Mouse (Mus musculus) embryo, embryonic 11 days (tissue): ENCODE results near the gene Phactr2.
A peak's percentile ranks its signal among the peaks of the same experiment; 100 is the strongest.

Experiments used
- DNase-seq: peaks from one replicate; pipeline ENCODE4 v3.0.0-alpha.2; 2015

Gene Phactr2

GRCm38 (mm10) chr10:13446791-13447249 is 27.4 kb downstream of the Phactr2 start:
- no peak for DNase-seq

- DNase-seq: no peak
These were observed 30.0 kb downstream of the Phactr2 start for GRCm38 (mm10) chr10:13444257-13444656.

GRCm38 (mm10) chr10:13443647-13444046 is 30.6 kb downstream of the Phactr2 start:
- no peak for DNase-seq

- no peak for DNase-seq
These were observed 33.9 kb downstream of the Phactr2 start for GRCm38 (mm10) chr10:13440292-13440691.

DNA sequence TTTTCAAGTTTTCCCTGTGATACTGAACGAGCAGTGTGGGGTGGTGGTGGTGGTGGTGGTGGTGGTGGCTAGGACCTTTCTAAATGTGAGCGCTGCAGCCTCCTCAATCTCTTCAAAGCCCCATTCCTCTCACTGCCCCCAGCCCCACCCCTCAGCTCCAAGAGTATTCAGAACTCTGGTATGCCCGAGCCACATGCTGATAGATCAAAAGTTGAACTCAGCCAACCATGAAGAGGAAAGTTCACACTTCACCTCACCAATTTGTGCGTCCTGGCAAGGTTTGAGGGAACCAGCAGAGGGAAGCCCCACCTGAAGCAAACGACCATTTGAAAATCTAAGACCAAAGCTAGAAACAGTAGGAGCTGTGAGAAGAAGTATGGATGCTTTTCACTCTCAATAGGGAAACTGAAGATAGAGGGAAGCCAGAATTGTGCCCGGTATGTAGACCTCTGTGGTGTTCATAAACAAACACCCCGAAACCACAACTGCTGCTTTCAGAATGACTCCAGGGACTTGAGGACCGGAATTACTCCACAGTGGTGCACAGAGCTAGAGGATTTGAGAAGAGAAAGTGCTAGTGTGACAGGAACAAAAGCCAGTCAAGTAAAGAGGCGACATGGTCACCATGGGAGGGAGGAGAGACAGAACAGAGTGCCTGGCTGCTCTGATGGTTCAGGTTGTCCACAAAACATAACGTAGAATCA is 35.9 kb downstream of the Phactr2 start:
- no peak for DNase-seq

DNA sequence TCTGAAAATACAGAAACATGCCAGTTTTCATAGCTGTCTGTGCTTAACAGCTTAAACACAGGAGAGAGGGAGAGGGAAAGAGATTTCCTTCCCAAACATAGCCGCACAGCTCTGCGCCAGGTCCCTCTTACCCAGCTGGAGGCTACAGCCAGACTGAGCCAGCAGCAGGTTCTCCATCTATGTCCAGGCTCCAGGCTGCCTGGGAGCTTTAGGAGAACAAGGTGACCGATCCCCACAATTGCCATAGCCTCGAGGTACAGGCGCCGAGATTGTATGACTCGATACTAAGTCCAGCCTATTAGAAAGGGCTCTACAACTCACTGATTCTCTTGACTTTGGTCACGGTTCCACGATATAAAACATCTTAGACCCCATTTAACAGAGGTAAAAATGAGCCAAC is 37.2 kb downstream of the Phactr2 start:
- DNase-seq: no peak

DNA sequence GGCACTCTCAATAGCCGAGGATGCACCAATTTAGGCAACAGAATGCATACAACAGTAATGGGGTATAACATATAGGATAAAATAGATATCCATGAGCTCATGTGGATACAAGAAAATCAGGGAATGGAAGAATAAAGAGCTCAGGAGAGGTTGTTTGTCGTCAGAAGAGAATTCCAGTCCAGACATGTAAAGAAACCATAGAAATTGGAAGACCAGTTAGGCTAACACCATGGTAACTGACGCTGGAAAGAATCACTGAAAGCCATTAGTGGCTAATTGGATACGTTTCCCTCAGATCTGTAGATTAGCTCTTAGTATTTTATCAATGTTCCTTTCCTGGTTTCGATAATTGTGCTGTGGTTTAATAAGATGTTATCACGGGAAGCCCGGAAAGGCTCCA is 41.2 kb downstream of the Phactr2 start:
- no peak for DNase-seq

DNA sequence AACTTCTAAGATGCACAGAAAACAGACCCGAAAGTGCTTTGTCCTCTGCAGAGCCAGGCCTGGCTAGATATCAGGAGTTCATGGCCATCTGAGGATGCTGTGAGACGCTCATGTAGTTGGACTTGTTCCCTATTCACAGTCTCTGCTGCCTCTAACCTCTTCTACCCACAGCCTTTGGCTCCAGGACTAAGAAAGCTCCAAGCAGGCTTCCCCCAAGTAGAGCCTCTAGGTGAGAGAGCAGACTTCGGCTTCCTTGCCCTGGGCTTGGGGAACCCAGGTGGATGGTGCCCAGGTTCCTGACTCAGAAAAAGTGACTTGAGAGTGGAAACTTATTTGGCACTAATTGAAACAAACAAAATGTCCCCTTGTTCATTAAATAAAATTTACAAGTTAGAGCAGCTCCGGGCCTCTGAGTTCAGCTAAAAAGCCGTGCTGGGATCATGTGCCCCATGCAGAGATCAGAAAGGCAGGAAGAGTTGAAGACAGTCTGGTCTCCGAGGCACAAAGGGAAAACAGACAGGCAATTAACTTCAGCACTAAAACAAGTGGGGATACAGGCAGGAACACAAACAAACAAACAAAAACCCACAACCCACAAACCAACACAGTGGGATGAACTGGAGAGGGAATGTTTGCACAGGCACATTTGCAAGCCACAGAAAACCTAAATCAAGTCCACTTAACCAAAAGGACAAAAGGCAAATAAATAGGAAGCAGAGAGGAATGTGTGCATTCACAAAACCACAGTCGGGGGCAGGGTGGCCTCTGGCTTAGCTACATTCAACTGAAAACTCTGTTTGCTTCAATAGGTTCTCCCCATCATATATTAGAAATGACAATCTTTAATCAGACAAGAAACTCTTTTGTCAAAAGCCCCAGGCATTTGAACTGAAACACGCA is 42.3 kb downstream of the Phactr2 start:
- DNase-seq: peak; percentile 45

DNA sequence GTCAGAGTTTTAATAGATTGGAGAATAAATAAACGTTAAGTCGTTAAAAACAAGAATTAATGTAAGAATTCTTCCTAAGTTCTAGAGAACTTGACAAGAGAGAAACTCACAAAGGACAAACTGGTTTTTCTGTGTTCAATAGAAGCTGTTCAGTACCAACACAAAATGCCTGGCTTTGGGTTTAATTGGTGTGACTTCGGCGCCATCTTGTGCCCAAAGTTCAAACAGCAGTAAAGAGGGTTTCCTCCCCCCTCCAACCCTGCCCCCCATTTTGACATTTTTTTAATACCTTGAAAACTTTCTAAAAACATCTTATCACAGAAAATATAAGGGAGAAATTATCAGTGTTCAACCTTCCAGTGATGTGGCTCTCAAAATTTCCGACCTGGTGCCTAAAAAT is 44.4 kb downstream of the Phactr2 start:
- DNase-seq: peak; percentile 79

GRCm38 (mm10) chr10:13429240-13429639 is 45.0 kb downstream of the Phactr2 start:
- DNase-seq: peak; percentile 65

- no peak for DNase-seq
These were observed 45.7 kb downstream of the Phactr2 start for GRCm38 (mm10) chr10:13428536-13428935.

- DNase-seq: no peak
These were observed 46.6 kb downstream of the Phactr2 start for GRCm38 (mm10) chr10:13427599-13427998.

DNA sequence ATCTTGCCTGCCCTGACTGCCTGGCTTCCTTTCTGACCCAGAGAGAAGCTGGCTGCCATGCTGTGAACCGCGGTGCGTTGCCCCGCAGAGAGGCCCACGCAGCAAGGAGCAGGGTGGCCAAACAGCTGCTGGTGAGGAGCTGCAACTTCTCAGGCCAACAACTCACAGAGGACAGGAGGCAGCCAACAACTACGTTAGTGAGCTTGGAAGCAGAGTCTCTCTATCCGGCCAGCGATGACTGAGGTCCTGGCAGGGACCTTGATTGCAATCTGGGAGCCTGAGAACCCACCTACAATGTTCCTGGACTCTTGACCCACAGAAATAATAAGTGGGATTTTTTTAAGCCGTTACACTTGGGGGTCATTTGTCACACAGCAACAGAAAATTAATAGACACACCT is 49.0 kb downstream of the Phactr2 start:
- no peak for DNase-seq

GRCm38 (mm10) chr10:13424508-13424907 is 49.7 kb downstream of the Phactr2 start:
- DNase-seq: no peak

GRCm38 (mm10) chr10:13424015-13424414 is 50.2 kb downstream of the Phactr2 start:
- DNase-seq: no peak

DNA sequence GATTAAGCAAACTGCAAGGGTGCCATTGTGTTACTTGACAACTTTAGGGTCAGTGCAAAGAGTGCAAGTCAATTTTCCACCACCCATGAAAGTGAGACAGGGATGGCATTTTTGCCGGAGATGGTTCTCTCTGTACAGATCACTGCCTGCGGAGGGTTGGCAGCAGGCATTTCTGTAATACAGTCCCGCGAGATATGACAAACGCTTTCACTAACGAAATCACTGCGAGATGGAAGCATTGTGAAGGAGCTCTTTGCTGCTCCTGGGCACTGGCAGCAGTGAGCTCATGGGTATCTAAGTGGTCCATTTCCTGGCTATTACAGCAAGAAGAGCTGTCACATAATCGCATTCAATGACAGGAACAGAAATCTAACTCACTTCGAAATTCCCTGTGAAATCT is 52.1 kb downstream of the Phactr2 start:
- DNase-seq: no peak

DNA sequence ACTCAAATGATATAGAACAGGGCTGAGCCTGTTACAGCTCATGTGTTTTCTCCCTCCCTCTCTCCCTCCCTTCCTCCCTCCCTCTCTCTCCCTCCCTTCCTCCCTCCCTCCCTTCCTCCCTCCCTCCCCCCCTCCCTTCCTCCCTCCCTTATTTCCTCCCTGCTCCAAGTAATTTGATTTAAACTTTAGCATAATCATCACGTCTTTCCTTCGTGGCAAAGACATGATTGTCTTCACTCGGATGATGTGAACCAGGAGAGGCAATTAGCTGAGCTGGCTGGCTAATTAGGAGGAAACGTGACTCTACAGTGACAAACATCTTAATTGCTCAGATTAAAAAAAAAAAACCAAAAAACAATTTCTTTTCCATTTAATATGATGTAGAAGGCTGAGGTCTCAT is 55.0 kb downstream of the Phactr2 start:
- no peak for DNase-seq

- DNase-seq: no peak
These were observed 58.6 kb downstream of the Phactr2 start for GRCm38 (mm10) chr10:13415489-13416104.

- DNase-seq: no peak
These were observed 61.8 kb downstream of the Phactr2 start for GRCm38 (mm10) chr10:13412202-13412923.

DNA sequence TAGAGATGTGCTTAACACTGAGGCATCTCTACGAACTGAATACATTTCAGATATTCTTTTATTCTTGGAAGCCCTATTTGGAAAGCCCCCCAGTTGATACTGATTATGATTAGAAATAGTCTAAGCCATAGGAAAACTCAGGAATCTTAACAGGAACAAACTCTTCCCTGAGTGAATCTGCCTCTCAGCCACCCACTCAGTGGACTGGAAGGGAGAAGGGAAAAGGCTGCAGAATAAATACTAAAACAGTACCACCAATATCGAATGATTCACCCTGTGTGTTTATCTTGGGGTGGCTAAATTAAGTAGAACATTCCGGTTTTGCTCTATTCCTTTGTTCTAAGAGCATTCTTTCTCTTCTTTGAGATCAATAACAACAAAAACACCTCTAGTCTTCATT is 63.2 kb downstream of the Phactr2 start:
- DNase-seq: no peak

GRCm38 (mm10) chr10:13401971-13402370 is 72.2 kb downstream of the Phactr2 start:
- DNase-seq: no peak

GRCm38 (mm10) chr10:13395753-13396152 is 78.5 kb downstream of the Phactr2 start:
- DNase-seq: no peak

GRCm38 (mm10) chr10:13394000-13394399 is 80.2 kb downstream of the Phactr2 start:
- no peak for DNase-seq
